Mouse (Mus musculus) intestine, postnatal 0 days (tissue): ENCODE measurements around the gene Rec8. TPM values are rescaled to one million over a fixed set of nuclear protein-coding genes. Genes with fewer than 3 reads are reported as not detected.

Experiments
- ATAC-seq: fragments of 200-750 bp; cut with Nextera tagmentation; 2 replicates; pipeline ENCODE4 v1.8.0; 2017; ENCODE audit warnings: mild to moderate bottlenecking, moderate TSS enrichment, moderate library complexity
- H3K27ac ChIP-seq: fragments of 300-500 bp; sonication (generic); 2 replicates; pipeline ENCODE4 v1.5.1; 2014; ENCODE audit warnings: mild to moderate bottlenecking, low read depth, low read length, moderate library complexity
- H3K27me3 ChIP-seq: fragments of 300-500 bp; sonication (generic); replicated peaks from 2 replicates; pipeline ENCODE4 v1.6.1; 2014; ENCODE audit warnings: low read length, mixed read lengths; ENCODE audit not compliant: control insufficient read depth, insufficient read depth
- H3K36me3 ChIP-seq: fragments of 300-500 bp; sonication (generic); 2 replicates; pipeline ENCODE4 v1.6.1; 2014; ENCODE audit warnings: mild to moderate bottlenecking, moderate library complexity; ENCODE audit not compliant: control insufficient read depth, insufficient read depth
- H3K4me1 ChIP-seq: fragments of 300-500 bp; sonication (generic); replicated peaks from 2 replicates; pipeline ENCODE4 v1.6.1; 2014; ENCODE audit warnings: antibody characterized with exemption, low read length, mixed read lengths; ENCODE audit not compliant: control insufficient read depth, insufficient read depth
- H3K4me2 ChIP-seq: fragments of 300-500 bp; sonication (generic); replicated peaks from 2 replicates; pipeline ENCODE4 v1.6.1; 2014; ENCODE audit warnings: low read depth, mild to moderate bottlenecking, moderate library complexity
- H3K4me3 ChIP-seq: fragments of 300-500 bp; sonication (generic); 2 replicates; pipeline ENCODE4 v1.5.1; 2014; ENCODE audit warnings: low read depth, low read length
- H3K9ac ChIP-seq: fragments of 300-500 bp; sonication (generic); 2 replicates; pipeline ENCODE4 v1.6.1; 2014; ENCODE audit warnings: mild to moderate bottlenecking, low read depth, low read length
- H3K9me3 ChIP-seq: fragments of 300-500 bp; sonication (generic); 2 replicates; pipeline ENCODE4 v1.6.1; 2016; ENCODE audit warnings: mixed run types; ENCODE audit not compliant: control insufficient read depth
- CTCF ChIP-seq: sonication (generic); IDR thresholded peaks from 2 replicates; pipeline ENCODE4 v1.5.1; 2016; ENCODE audit warnings: low read depth, mild to moderate bottlenecking, control low read depth, antibody characterized with exemption, moderate library complexity
- WGBS: fragments of 180-500 bp; shearing (Covaris S2); extraction: QIAGEN DNeasy Blood & Tissue Kit; methylation state at CpG from one replicate; pipeline ENCODE4 v1.1.7; 2014; 5-methylcytosine and 5-hydroxymethylcytosine counted together
- polyA plus RNA-seq: library from polyadenylated mRNA; unstranded; fragments of >200 nt; fragmentation: Nextera tagmentation; extraction: Ambion mirVana; gene quantifications from 2 replicates; pipeline ENCODE4 v1.2.1, GENCODE M21; 2015

The Rec8 gene
- polyA plus RNA-seq, 1 experiment from 2014 or later, result 30.1 TPM

DNA sequence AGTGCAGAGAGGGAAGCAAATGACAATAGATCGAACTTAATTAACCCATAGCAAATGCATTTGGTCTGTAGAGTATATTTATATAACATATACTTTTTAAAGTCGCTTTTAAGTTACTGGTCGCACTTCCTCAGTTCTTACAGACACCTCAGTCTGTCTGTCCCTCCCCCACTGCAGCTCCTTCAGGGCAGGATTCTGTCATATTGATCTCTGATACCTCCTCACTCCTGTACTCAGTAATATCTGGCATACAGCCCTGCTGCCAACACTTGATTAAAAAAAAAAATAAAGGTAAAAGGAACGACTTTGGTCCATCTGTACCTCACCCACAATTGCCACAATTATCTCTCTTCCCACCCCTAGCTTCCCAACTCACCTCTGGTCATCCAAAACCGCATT lies 33.5 kb upstream of the Rec8 start:
- Histone ChIP-seq H3K4me1 (no peaks in the 10 kb centered on the region), H3K9me3 (no peaks in the 10 kb centered on the region), H3K27ac (no peak overlapping the region), H3K27me3 (no peaks in the 10 kb centered on the region), H3K4me2 (peak overlapping the region; percentile 86), H3K36me3 (peaks cover 41% of the 10 kb centered on the region), H3K9ac (0 out of 2 replicates have a peak overlapping the region, but pooled peaks have one; percentile 57), H3K4me3 (peak overlapping the region; percentile 59)
- no peak for ATAC-seq
- no peak for TF ChIP-seq CTCF
- WGBS, result 46% methylated on average over 5 of the region's 5 CpGs

DNA sequence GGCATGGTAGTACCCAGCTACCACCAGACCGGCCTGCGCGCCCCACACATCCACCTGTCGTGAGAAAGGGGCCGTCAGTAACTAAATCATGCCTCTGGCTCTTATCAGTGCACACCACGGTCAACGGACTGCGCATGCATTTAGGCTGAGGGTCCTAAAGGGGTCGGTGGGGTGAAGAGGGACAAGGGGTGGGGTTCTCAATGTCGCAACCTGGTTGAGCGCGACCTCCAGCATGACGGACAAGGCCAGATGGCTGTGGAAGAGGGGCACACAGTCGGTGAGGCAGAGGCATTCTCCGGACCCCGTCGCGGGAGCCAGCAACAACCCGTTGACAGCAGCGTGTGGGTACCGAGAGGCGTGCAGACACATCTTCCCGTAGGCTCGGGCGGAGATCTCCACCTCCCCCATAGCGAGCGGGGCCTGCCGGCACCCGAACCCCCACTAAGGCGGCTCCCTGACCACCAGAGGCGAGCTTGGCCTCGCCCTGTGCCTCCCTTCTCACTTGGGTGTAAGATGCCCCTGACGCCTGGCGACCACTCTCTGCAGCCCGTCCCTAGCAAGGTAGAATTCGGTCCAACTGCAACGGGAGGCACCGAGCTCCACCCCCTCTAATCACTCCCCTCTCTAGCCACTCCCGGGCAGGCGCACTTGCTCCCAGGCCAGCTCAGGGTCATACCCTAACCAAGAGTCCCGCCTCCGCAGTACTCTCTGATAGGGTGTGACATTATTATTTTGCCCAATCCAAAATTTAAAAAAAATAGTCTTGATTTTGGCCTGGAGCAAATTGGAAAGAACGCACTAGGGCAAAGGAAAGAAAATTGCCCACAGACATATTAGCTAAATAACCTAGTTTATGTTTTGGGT lies 32.9 kb upstream of the Rec8 start, which contains the start of gene Emc9:
Gene Emc9 (minus strand): TSS at position 601 of the 864 bp plus-strand sequence.
- ATAC-seq, result peak; percentile 83
- H3K27me3 ChIP-seq, result no peaks in the 10 kb centered on the region
- H3K9me3 ChIP-seq, result no peaks in the 10 kb centered on the region
- no peak; the same call in 1 of the 2 replicates for TF ChIP-seq CTCF
- peak within 1 kb of the TSS; percentile 50; the same call in 1 of the 2 replicates for H3K27ac ChIP-seq
- no peaks in the 10 kb centered on the region for H3K4me1 ChIP-seq
- peak within 1 kb of the TSS; percentile 57 for H3K9ac ChIP-seq
- peaks cover 42% of the 10 kb centered on the region for H3K36me3 ChIP-seq
- H3K4me3 ChIP-seq, result peak within 1 kb of the TSS; percentile 59
- H3K4me2 ChIP-seq, result peak within 1 kb of the TSS; percentile 86
- WGBS, result 5% methylated on average over 43 of the region's 43 CpGs

DNA sequence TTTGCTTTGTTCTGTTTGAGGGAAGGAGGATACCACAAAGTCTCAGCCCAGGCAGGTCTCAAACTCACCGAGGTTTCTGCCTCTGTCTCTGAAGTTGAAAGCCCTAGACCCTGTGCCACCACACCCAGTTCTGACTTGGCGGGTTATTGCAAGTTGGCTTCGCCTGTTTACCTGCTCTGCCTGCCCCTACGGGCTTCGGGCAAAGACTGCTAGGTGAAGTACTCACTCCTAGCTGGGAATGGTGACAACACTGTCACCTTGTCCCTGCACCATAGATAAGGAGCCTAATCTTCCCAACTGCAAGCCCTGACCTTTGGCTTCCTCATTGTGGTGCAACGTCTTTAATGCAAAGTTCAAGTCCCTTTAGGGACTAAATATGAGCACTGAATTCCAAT lies 32.3 kb upstream of the Rec8 start:
- TF ChIP-seq CTCF, result no peak
- peak overlapping the region; percentile 59; the same call in 1 of the 2 replicates for H3K4me3 ChIP-seq
- 22% methylated on average over 6 of the region's 6 CpGs for WGBS
- no peaks in the 10 kb centered on the region for H3K27me3 ChIP-seq
- peak; percentile 77 for ATAC-seq
- H3K9ac ChIP-seq, result no peak overlapping the region
- H3K4me1 ChIP-seq, result no peaks in the 10 kb centered on the region
- peak overlapping the region; percentile 50; the same call in 1 of the 2 replicates for H3K27ac ChIP-seq
- H3K36me3 ChIP-seq, result peaks cover 37% of the 10 kb centered on the region
- H3K4me2 ChIP-seq, result peak overlapping the region; percentile 86
- H3K9me3 ChIP-seq, result no peaks in the 10 kb centered on the region

GRCm38 (mm10) chr14:55586149-55586548 lies 31.7 kb upstream of the Rec8 start:
- 76% methylated on average over 2 of the region's 2 CpGs for WGBS
- 0 out of 2 replicates have a peak overlapping the region, but pooled peaks have one; percentile 16 for H3K27ac ChIP-seq
- ATAC-seq, result no peak

DNA sequence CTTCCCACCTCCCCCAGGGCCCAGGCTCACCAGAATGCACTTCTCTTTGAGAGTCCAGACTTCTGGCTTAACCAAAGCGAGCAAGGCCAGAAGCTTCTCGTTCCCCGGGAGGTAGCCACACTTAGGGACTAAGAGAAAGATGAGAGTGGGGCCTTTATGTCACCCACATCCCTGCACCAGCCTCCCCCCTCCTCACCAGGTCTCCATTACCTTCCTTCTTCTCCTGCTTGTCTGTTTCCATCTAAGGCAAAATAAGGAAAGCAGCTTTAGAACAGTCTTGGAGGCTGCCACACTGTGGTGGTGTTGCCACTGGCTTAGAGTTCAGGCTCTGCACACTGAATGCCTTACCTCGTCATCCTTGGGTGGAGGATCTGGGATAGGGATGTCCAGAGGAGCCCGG lies 28.6 kb upstream of the Rec8 start:
- no peak for TF ChIP-seq CTCF
- H3K9me3 ChIP-seq, result no peaks in the 10 kb centered on the region
- no peak overlapping the region for H3K4me2 ChIP-seq
- no peak overlapping the region for H3K27ac ChIP-seq
- no peak overlapping the region for H3K9ac ChIP-seq
- H3K36me3 ChIP-seq, result peaks cover 23% of the 10 kb centered on the region
- ATAC-seq, result no peak
- H3K4me1 ChIP-seq, result peaks cover 6% of the 10 kb centered on the region; the same call in 1 of the 2 replicates
- WGBS, result 91% methylated on average over 5 of the region's 5 CpGs
- no peaks in the 10 kb centered on the region for H3K27me3 ChIP-seq
- H3K4me3 ChIP-seq, result no peak overlapping the region

More at GRCm38 (mm10) chr14:55586149-55586548, 31.7 kb upstream of the Rec8 start:
- H3K4me3 ChIP-seq, result no peak overlapping the region
- TF ChIP-seq CTCF, result peak; percentile 39; the same call in 1 of the 2 replicates
- H3K9ac ChIP-seq, result no peak overlapping the region
- no peaks in the 10 kb centered on the region for H3K9me3 ChIP-seq
- no peaks in the 10 kb centered on the region for H3K4me1 ChIP-seq
- peaks cover 31% of the 10 kb centered on the region for H3K36me3 ChIP-seq
- no peaks in the 10 kb centered on the region for H3K27me3 ChIP-seq
- no peak overlapping the region for H3K4me2 ChIP-seq

- Histone ChIP-seq H3K4me2 (peak overlapping the region; percentile 90), H3K27me3 (no peaks in the 10 kb centered on the region), H3K27ac (peak overlapping the region; percentile 90), H3K9ac (peak overlapping the region; percentile 67), H3K36me3 (peaks cover 30% of the 10 kb centered on the region), H3K9me3 (no peaks in the 10 kb centered on the region), H3K4me3 (peak overlapping the region; percentile 94), H3K4me1 (peaks cover 6% of the 10 kb centered on the region; the same call in 1 of the 2 replicates)
- 65% methylated on average over 11 of the region's 11 CpGs for WGBS
- TF ChIP-seq CTCF, result no peak
- ATAC-seq, result no peak
These were observed 27.9 kb upstream of the Rec8 start for GRCm38 (mm10) chr14:55589771-55590448.
